Mouse (Mus musculus) liver, postnatal 0 days (tissue): ENCODE data around the gene Ccdc172.

Source experiments
- CTCF ChIP-seq: sonication (generic); IDR thresholded peaks from 2 replicates; pipeline ENCODE4 v1.5.1; 2016; ENCODE audit warnings: antibody characterized with exemption, low read depth
- EP300 ChIP-seq: IDR thresholded peaks from 2 replicates; pipeline ENCODE4 v1.6.1; 2016; ENCODE audit warnings: antibody characterized with exemption, low read depth, mild to moderate bottlenecking

DNA sequence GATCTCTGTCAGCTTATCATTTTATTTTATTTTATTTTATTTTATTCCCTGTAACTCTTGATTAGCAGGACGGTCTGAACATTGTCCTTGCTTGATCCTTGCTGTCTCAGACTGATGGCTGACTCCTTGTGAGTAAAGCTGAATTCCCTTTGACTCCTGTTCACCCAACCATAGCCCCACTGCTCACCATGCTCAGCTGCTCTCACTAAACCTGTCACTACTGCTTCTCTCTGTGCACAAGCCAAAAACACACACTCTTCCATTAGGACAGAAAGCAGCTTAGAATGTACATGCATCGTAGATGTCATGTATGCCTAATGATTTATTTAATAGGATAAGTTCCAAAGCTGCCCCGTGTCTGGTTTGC is 61.3 kb downstream of the Ccdc172 start:
- TF ChIP-seq EP300 (no peak), CTCF (no peak)
